Mouse (Mus musculus): ENCODE data around the gene Plk1.

GRCm38 (mm10) chr7:122137071-122137470 lies 22.2 kb upstream of the Plk1 start:
- no peak for TF ChIP-seq CTCF (IDR thresholded peaks at IDR 0.05; ENCODE audit: low read depth, low read length)
- no peak for TF ChIP-seq GATA2 (IDR thresholded peaks at IDR 0.05; ENCODE audit: borderline replicate concordance, low read depth, low read length)
- no peak for TF ChIP-seq TAL1 (conservative IDR thresholded peaks at IDR 0.05; ENCODE audit: low read depth, low read length)
- no peak for TF ChIP-seq GATA1 (IDR thresholded peaks at IDR 0.05; ENCODE audit: borderline replicate concordance, low read length)
- TF ChIP-seq POLR2AphosphoS5 (IDR thresholded peaks at IDR 0.05; ENCODE audit: insufficient replicate concordance, low read depth, low read length): no peak

Data from G1E (cell line).